ENCODE assay signal across 7 mouse cellular contexts in genomic region chr11:87422511-87423340, GRCm38 (mm10). TPM values are rescaled to one million over a fixed set of nuclear protein-coding genes. Genes with fewer than 3 reads are reported as not detected.
DNase-seq lines count a peak whose midpoint lies in the region; ATAC-seq lines count a peak whose summit lies in the region.

No protein-coding gene starts in this region.

- peak; percentile 88 to 97 for DNase-seq in adrenal gland, adult (ENCODE audit: inconsistent age in 2 of 2, low spot score in 1 of 2)
- DNase-seq in embryo, embryonic 10 days (ENCODE audit: low spot score), result peak; percentile 93
- DNase-seq in gastrocnemius, postnatal 10 days, result peak; percentile 67
- DNase-seq in left cerebral cortex, postnatal 10 days (ENCODE audit: extremely low spot score in 1 of 2, low spot score in 2 of 2), result peak; percentile 81 to 93
- peak; percentile 85 for DNase-seq in right cerebral cortex, postnatal 25 days

- intact Hi-C loops in left cerebral cortex, postnatal 10 days (cut with DNase I), result no loop called here

- peak; percentile 69 for ATAC-seq in inflammation-experienced regulatory T-cells, adult 6 months
- ATAC-seq in megakaryocyte-erythroid progenitor cell, adult 5-6 weeks (replicated peaks; ENCODE audit: low FRiP score, low TSS enrichment, poor library complexity, severe bottlenecking), result peak; percentile 69

RNA-seq across cellular contexts. Expression of gene Tex14, which starts 17.9 kb away (rescaled TPM):
- total RNA-seq in gastrocnemius, postnatal 10 days (2021), result 1 to 10 TPM in 1 of 2 experiments, under 1 TPM in 1; 0.45 to 1.4 TPM
- polyA plus RNA-seq in inflammation-experienced regulatory T-cells, adult 6 months (2017; shearing (Covaris generic)), result under 1 TPM in 2 of 3 experiments, not detected in 1; 0.34 to 0.60 TPM
- under 1 TPM; 0.36 to 0.56 TPM for total RNA-seq in left cerebral cortex, postnatal 10 days (2021)
- 0.45 TPM in 1 of 2 replicates, not detected in the other for total RNA-seq in megakaryocyte-erythroid progenitor cell, adult 5-6 weeks (2014; fragmentation: Nextera tagmentation)
- not detected in 2 replicates for total RNA-seq in megakaryocyte-erythroid progenitor cell, adult 5-6 weeks (2017)

RNA-seq across cellular contexts. Expression of gene Rad51c, which starts 18.0 kb away (rescaled TPM):
- 1 to 10 TPM; 1.5 to 1.7 TPM for total RNA-seq in gastrocnemius, postnatal 10 days (2021)
- polyA plus RNA-seq in inflammation-experienced regulatory T-cells, adult 6 months (2017; shearing (Covaris generic)), result 1 to 10 TPM; 1.6 to 5.3 (median 2.1) TPM
- total RNA-seq in left cerebral cortex, postnatal 10 days (2021), result 1 to 10 TPM; 3.4 to 4.8 TPM
- 1.3 and 1.9 TPM in 2 replicates for total RNA-seq in megakaryocyte-erythroid progenitor cell, adult 5-6 weeks (2014; fragmentation: Nextera tagmentation)
- 0.72 and 12.6 TPM in 2 replicates for total RNA-seq in megakaryocyte-erythroid progenitor cell, adult 5-6 weeks (2017)

Comparison
In these comparisons a context has a peak if more than half of its experiments do, and no peak if none do; other contexts are left out.
1. Peak in every context shown above with its lines: DNase-seq and ATAC-seq.